Mouse (Mus musculus) erythroblast, embryonic 14.5 days (primary cell): ENCODE results near the gene Raly.

Experiments used
- GATA1 ChIP-seq: IDR thresholded peaks from 2 replicates; pipeline ENCODE4 v1.6.1; 2012; ENCODE audit warnings: low read length, inconsistent platforms, mixed read lengths
- TAL1 ChIP-seq: IDR thresholded peaks from 3 replicates; pipeline ENCODE4 v1.6.1; 2012; ENCODE audit warnings: low read length, inconsistent platforms, mixed read lengths

GRCm38 (mm10) chr2:154789381-154789780 lies 1.5 kb upstream of the Raly start:
- no peak for TF ChIP-seq GATA1
- no peak for TF ChIP-seq TAL1
